Mouse (Mus musculus) bone marrow, adult 2 months (tissue): ENCODE measurements at regions not wholly inside any gene's neighbourhood (a gene's known extent, or its start where the extent isn't known, plus 50 kb on each side); places are given as distances from the start of the nearest gene placed in this dataset.

Experiments
- CTCF ChIP-seq: fragments of 200-500 bp; IDR thresholded peaks from 2 replicates; pipeline ENCODE4 v1.5.1; 2011; ENCODE audit warnings: low read length, control low read depth; ENCODE audit not compliant: control insufficient read depth, insufficient read depth
- POLR2A ChIP-seq: fragments of 200-500 bp; IDR thresholded peaks from 2 replicates; pipeline ENCODE4 v1.6.1; 2011; ENCODE audit warnings: low read depth, mild to moderate bottlenecking, control low read depth, low read length, borderline replicate concordance; ENCODE audit not compliant: control insufficient read depth

DNA sequence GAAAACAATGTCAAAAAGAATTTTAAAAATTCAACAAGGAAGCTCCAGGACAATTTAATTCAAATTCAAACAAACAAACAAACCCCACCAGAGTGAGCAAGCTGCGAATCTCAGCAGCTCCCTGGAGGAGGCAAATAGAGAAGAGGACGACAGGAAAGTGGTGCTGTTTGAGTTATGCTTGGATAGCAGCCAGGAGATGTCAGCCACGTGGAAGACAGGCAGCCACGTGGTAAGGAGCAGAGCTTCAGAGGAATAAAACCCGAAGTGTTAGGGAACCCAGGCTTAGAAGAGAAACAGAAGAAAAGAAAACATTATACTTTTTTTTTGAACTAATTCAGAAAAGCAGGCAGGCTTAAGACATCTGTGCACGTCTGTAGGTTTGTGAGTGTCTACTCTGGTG, 108.2 kb upstream of the Parp11 start:
- TF ChIP-seq CTCF (no peak), POLR2A (no peak)
